Mouse (Mus musculus): ENCODE results near the gene Eif4a3. TPM values are rescaled to one million over a fixed set of nuclear protein-coding genes. Genes with fewer than 3 reads are reported as not detected.
"Not testable (repeated sequence)": the region's sequence is repeated elsewhere in the genome, so short reads cannot be mapped to it uniquely, and the experiment has no call there.

The Eif4a3 gene
- polyA plus RNA-seq, 1 experiment from 2014 or later, result 241 TPM

DNA sequence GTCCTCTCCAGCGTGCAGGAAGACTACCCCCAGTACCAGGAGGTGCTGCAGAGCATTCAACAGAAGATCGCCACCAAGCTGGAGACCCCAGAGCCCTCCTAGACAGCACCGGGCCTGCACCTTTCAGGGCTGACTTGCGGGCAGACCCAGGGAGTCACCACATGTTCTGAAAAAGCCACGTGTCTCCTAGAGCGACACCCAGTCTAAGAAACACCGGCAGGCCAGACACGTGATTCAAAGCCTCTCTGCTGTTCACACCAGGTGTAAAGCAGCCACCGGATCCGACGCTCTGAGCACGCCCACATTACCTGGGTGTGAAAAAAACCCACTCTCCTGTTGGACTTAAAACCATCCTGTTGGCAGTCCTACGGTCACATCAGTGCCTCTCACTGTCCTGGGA lies 35.5 kb downstream of the Eif4a3 start:
- ATAC-seq (ENCODE audit: low FRiP score), result no peak

DNA sequence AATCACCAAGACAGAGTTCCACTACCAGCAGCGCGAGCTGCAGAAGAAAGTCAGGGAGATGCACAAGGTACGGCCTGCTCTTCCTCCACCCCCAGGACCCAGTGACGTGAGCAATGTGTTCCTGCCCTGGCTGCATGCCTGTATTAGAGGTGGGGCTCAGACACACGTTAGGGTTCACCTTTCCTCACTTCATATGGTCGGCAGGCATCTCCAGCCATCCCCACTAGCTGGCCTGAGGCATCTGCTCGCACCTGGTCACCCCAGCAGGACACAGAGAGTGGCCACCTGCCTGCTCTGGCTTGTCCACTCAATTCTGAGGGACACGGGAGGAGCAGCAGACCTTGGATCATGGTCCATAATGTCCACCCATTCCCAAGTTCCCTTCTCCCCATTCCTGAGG lies 39.9 kb downstream of the Eif4a3 start:
- no peak for ATAC-seq (ENCODE audit: low FRiP score)
- Histone ChIP-seq H3K27me3 (replicated peaks) (no peaks in the 10 kb centered on the region), H3K27ac (replicated peaks) (no peak overlapping the region), H3K36me3 (peaks cover 8% of the 10 kb centered on the region; the same call in 1 of the 2 replicates), H3K4me2 (no peak overlapping the region), H3K4me1 (peaks cover 4% of the 10 kb centered on the region; the same call in 1 of the 2 replicates), H3K4me3 (replicated peaks) (no peak overlapping the region), H3K9me3 (replicated peaks) (no peaks in the 10 kb centered on the region), H3K9ac (replicated peaks) (no peak overlapping the region)
- 92% methylated on average over 8 of the region's 8 CpGs for WGBS

More for the DNA sequence above, 35.5 kb downstream of the Eif4a3 start:
- Histone ChIP-seq H3K4me3 (replicated peaks) (no peak overlapping the region), H3K4me1 (peaks cover 24% of the 10 kb centered on the region), H3K27me3 (replicated peaks) (no peaks in the 10 kb centered on the region), H3K36me3 (peaks cover 9% of the 10 kb centered on the region; the same call in 1 of the 2 replicates), H3K9me3 (replicated peaks) (no peaks in the 10 kb centered on the region), H3K9ac (replicated peaks) (no peak overlapping the region), H3K4me2 (no peak overlapping the region), H3K27ac (replicated peaks) (no peak overlapping the region)
- 95% methylated on average over 13 of the region's 13 CpGs for WGBS

GRCm38 (mm10) chr11:119258572-119259322 lies 41.1 kb downstream of the Eif4a3 start:
- Histone ChIP-seq H3K27me3 (replicated peaks) (no peaks in the 10 kb centered on the region), H3K9me3 (replicated peaks) (no peaks in the 10 kb centered on the region), H3K36me3 (no peaks in the 10 kb centered on the region), H3K9ac (replicated peaks) (peak overlapping the region; percentile 26), H3K4me2 (peak overlapping the region; percentile 50), H3K4me1 (peaks cover 4% of the 10 kb centered on the region; the same call in 1 of the 2 replicates), H3K4me3 (replicated peaks) (peak overlapping the region; percentile 30), H3K27ac (replicated peaks) (peak overlapping the region; percentile 56)
- 68% methylated on average over 23 of the region's 23 CpGs for WGBS
- peak; percentile 78 for ATAC-seq (ENCODE audit: low FRiP score)

GRCm38 (mm10) chr11:119258216-119258571 lies 41.7 kb downstream of the Eif4a3 start:
- peak overlapping the region; percentile 26 for H3K9ac ChIP-seq (replicated peaks)
- no peaks in the 10 kb centered on the region for H3K36me3 ChIP-seq
- peak overlapping the region; percentile 56 for H3K27ac ChIP-seq (replicated peaks)
- no peak for ATAC-seq (ENCODE audit: low FRiP score)
- H3K4me3 ChIP-seq (replicated peaks), result peak overlapping the region; percentile 30
- peak overlapping the region; percentile 50 for H3K4me2 ChIP-seq
- no peaks in the 10 kb centered on the region for H3K9me3 ChIP-seq (replicated peaks)
- no peaks in the 10 kb centered on the region for H3K27me3 ChIP-seq (replicated peaks)
- 71% methylated on average over 9 of the region's 9 CpGs for WGBS
- H3K4me1 ChIP-seq, result peaks cover 9% of the 10 kb centered on the region

DNA sequence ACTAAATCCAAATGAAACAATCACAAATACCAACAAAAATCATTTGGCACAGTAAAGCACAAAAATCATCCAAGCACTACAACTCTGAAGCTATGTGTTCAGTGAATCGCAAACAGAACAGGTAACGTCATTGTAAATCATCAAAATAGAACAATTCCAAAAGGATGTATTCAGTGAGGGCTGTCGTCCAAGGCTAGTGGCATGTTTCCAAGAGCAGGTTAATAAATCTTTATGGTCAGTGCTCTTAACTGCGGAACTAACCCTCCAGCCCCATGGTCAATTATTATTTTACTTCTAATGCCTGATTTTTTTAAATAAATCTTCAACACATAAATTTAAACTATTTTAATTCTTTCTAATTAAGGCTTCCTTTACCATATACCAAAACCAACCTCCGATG lies 43.3 kb downstream of the Eif4a3 start:
- not testable (repeated sequence) for H3K9ac ChIP-seq (replicated peaks); H3K36me3 ChIP-seq; H3K4me2 ChIP-seq; H3K27me3 ChIP-seq (replicated peaks); H3K27ac ChIP-seq (replicated peaks); H3K4me3 ChIP-seq (replicated peaks); H3K9me3 ChIP-seq (replicated peaks); ATAC-seq (ENCODE audit: low FRiP score)
- H3K4me1 ChIP-seq, result peaks cover 24% of the 10 kb centered on the region
- 62% methylated on average over 5 of the region's 5 CpGs for WGBS

- H3K9ac ChIP-seq (replicated peaks), result no peak overlapping the region
- peak overlapping the region; percentile 28 for H3K4me3 ChIP-seq (replicated peaks)
- H3K4me1 ChIP-seq, result peaks cover 31% of the 10 kb centered on the region
- H3K27me3 ChIP-seq (replicated peaks), result no peaks in the 10 kb centered on the region
- peak; percentile 76 for ATAC-seq (ENCODE audit: low FRiP score)
- H3K36me3 ChIP-seq, result no peaks in the 10 kb centered on the region
- peak overlapping the region; percentile 34; the same call in 1 of the 2 replicates for H3K27ac ChIP-seq (replicated peaks)
- peak overlapping the region; percentile 53 for H3K4me2 ChIP-seq
- 7% methylated on average over 22 of the region's 22 CpGs for WGBS
- H3K9me3 ChIP-seq (replicated peaks), result no peaks in the 10 kb centered on the region
Observed at GRCm38 (mm10) chr11:119252854-119253541, 46.9 kb downstream of the Eif4a3 start.

GRCm38 (mm10) chr11:119250998-119251397 lies 48.9 kb downstream of the Eif4a3 start:
- H3K27ac ChIP-seq (replicated peaks), result no peak overlapping the region
- ATAC-seq (ENCODE audit: low FRiP score), result no peak
- H3K27me3 ChIP-seq (replicated peaks), result no peaks in the 10 kb centered on the region
- H3K9me3 ChIP-seq (replicated peaks), result no peaks in the 10 kb centered on the region
- H3K4me2 ChIP-seq, result peak overlapping the region; percentile 11; the same call in 1 of the 2 replicates
- peaks cover 31% of the 10 kb centered on the region for H3K4me1 ChIP-seq
- 49% methylated on average over 17 of the region's 17 CpGs for WGBS
- no peak overlapping the region for H3K4me3 ChIP-seq (replicated peaks)
- H3K36me3 ChIP-seq, result no peaks in the 10 kb centered on the region
- H3K9ac ChIP-seq (replicated peaks), result no peak overlapping the region

GRCm38 (mm10) chr11:119249011-119249410 lies 50.9 kb downstream of the Eif4a3 start:
- no peak overlapping the region for H3K27ac ChIP-seq (replicated peaks)
- no peak overlapping the region for H3K9ac ChIP-seq (replicated peaks)
- no peak overlapping the region for H3K4me3 ChIP-seq (replicated peaks)
- 40% methylated on average over 6 of the region's 6 CpGs for WGBS
- H3K27me3 ChIP-seq (replicated peaks), result no peaks in the 10 kb centered on the region
- peaks cover 31% of the 10 kb centered on the region for H3K4me1 ChIP-seq
- H3K36me3 ChIP-seq, result no peaks in the 10 kb centered on the region
- H3K9me3 ChIP-seq (replicated peaks), result no peaks in the 10 kb centered on the region
- ATAC-seq (ENCODE audit: low FRiP score), result no peak
- no peak overlapping the region for H3K4me2 ChIP-seq

DNA sequence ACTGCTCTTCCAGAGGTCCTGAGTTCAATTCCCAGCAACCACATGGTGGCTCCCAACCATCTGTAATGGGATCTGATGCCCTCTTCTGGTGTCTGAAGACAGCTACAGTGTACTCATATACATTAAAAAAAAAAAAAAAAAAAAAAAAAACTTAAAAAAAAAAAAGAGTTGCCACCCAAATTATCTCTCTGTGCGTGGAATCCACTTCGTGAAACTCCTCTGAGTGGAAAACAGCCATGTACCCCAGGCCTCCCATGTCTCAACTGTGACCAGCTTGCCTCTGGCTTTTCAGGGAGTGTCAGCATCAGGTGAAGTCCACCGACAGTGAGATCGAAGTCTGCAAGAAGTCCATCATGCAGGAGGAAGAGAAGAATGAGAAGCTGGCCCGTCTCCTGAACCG lies 54.3 kb downstream of the Eif4a3 start:
- not testable (repeated sequence) for H3K9me3 ChIP-seq (replicated peaks); ATAC-seq (ENCODE audit: low FRiP score)
- WGBS, result 91% methylated on average over 6 of the region's 6 CpGs

GRCm38 (mm10) chr11:119239480-119239879 lies 60.4 kb downstream of the Eif4a3 start:
- H3K27ac ChIP-seq (replicated peaks), result no peak overlapping the region
- no peaks in the 10 kb centered on the region for H3K9me3 ChIP-seq (replicated peaks)
- H3K9ac ChIP-seq (replicated peaks), result no peak overlapping the region
- peaks cover 13% of the 10 kb centered on the region for H3K4me1 ChIP-seq
- H3K4me3 ChIP-seq (replicated peaks), result no peak overlapping the region
- H3K27me3 ChIP-seq (replicated peaks), result no peaks in the 10 kb centered on the region
- H3K36me3 ChIP-seq, result peaks cover 6% of the 10 kb centered on the region; the same call in 1 of the 2 replicates
- H3K4me2 ChIP-seq, result no peak overlapping the region
- WGBS, result 74% methylated on average over 12 of the region's 12 CpGs
- no peak for ATAC-seq (ENCODE audit: low FRiP score)

More for the DNA sequence above, 54.3 kb downstream of the Eif4a3 start:
- not testable (repeated sequence) for H3K4me2 ChIP-seq; H3K27ac ChIP-seq (replicated peaks); H3K4me3 ChIP-seq (replicated peaks); H3K9ac ChIP-seq (replicated peaks); H3K36me3 ChIP-seq; H3K4me1 ChIP-seq; H3K27me3 ChIP-seq (replicated peaks)

Data from neural tube, embryonic 15.5 days (tissue).